In genomic region chr11:66482501-66482900, GRCm38 (mm10) we compare ENCODE assay signal across 16 mouse cellular contexts. TPM values are rescaled to one million over a fixed set of nuclear protein-coding genes. Genes with fewer than 3 reads are reported as not detected.
DNase-seq lines count a peak whose midpoint lies in the region; ATAC-seq and TF ChIP-seq lines count a peak whose summit lies in the region.
"Had no signal": no experiment of that assay in that cellular context is flagged by ENCODE, and none has a peak within 500 bp of the region (broad histone marks: within the 10 kb centered on the region; RNA-seq: fewer than 3 reads in every experiment).

No protein-coding gene starts in this region.

- TF ChIP-seq CTCF in layer of hippocampus, adult 2 months (conservative IDR thresholded peaks at IDR 0.05) = no peak
- TF ChIP-seq CTCF in brain, embryonic 14.5 days (IDR thresholded peaks at IDR 0.05; ENCODE audit: borderline replicate concordance, extremely low read depth, insufficient read depth, insufficient read length) = no peak
- TF ChIP-seq CTCF in liver, postnatal 0 days (IDR thresholded peaks at IDR 0.05; ENCODE audit: low read depth) = no peak

- H3K27me3 ChIP-seq in forebrain, embryonic 14.5 days (replicated peaks; ENCODE audit: control insufficient read depth, insufficient read depth, low read length) = no peaks in the 10 kb centered on the region
- H3K27me3 ChIP-seq in forebrain, embryonic 13.5 days = no peaks in the 10 kb centered on the region
- H3K27me3 ChIP-seq in liver, postnatal 0 days (ENCODE audit: insufficient read depth, low read length) = no peaks in the 10 kb centered on the region
- H3K27me3 ChIP-seq: heart, embryonic 12.5 days; liver, embryonic 15.5 days; midbrain, embryonic 12.5 days; neural tube, embryonic 12.5 days had no signal

- H3K36me3 ChIP-seq in forebrain, embryonic 14.5 days (ENCODE audit: control insufficient read depth, insufficient read depth, low read length) = no peaks in the 10 kb centered on the region
- H3K36me3 ChIP-seq in forebrain, embryonic 13.5 days (ENCODE audit: poor library complexity, severe bottlenecking) = no peaks in the 10 kb centered on the region
- no peaks in the 10 kb centered on the region for H3K36me3 ChIP-seq in liver, postnatal 0 days (replicated peaks; ENCODE audit: insufficient read depth, low read length)
- H3K36me3 ChIP-seq: heart, embryonic 12.5 days; liver, embryonic 15.5 days; midbrain, embryonic 12.5 days; neural tube, embryonic 12.5 days had no signal

- no peak overlapping the region for H3K9ac ChIP-seq in forebrain, embryonic 14.5 days (ENCODE audit: low read length)
- H3K9ac ChIP-seq in forebrain, embryonic 13.5 days = no peak overlapping the region
- H3K9ac ChIP-seq in liver, postnatal 0 days (replicated peaks) = no peak overlapping the region
- H3K9ac ChIP-seq: heart, embryonic 12.5 days; liver, embryonic 15.5 days; midbrain, embryonic 12.5 days; neural tube, embryonic 12.5 days had no signal

- no peak for TF ChIP-seq EP300 in liver, postnatal 0 days (IDR thresholded peaks at IDR 0.05; ENCODE audit: low read depth)

- no peak overlapping the region for H3K27ac ChIP-seq in forebrain, embryonic 14.5 days (ENCODE audit: low read depth, low read length)
- H3K27ac ChIP-seq in forebrain, embryonic 13.5 days = no peak overlapping the region
- H3K27ac ChIP-seq in layer of hippocampus, adult 2 months = peak overlapping the region; percentile 23; the same call in 1 of the 2 replicates
- H3K27ac ChIP-seq in liver, postnatal 0 days (ENCODE audit: low read depth) = no peak overlapping the region
- H3K27ac ChIP-seq: liver, embryonic 15.5 days; midbrain, embryonic 12.5 days; neural tube, embryonic 12.5 days had no signal

- H3K4me3 ChIP-seq in forebrain, embryonic 14.5 days (ENCODE audit: low read depth, low read length) = no peak overlapping the region
- H3K4me3 ChIP-seq in forebrain, embryonic 13.5 days = no peak overlapping the region
- no peak overlapping the region for H3K4me3 ChIP-seq in layer of hippocampus, adult 2 months
- H3K4me3 ChIP-seq in liver, postnatal 0 days (ENCODE audit: low read depth, low read length) = no peak overlapping the region
- H3K4me3 ChIP-seq: heart, embryonic 12.5 days; liver, embryonic 15.5 days; midbrain, embryonic 12.5 days; neural tube, embryonic 12.5 days had no signal

- no peaks in the 10 kb centered on the region for H3K9me3 ChIP-seq in forebrain, embryonic 14.5 days (replicated peaks; ENCODE audit: control insufficient read depth, low read length)
- H3K9me3 ChIP-seq in forebrain, embryonic 13.5 days (replicated peaks) = no peaks in the 10 kb centered on the region
- no peaks in the 10 kb centered on the region for H3K9me3 ChIP-seq in liver, postnatal 0 days (ENCODE audit: low read length)
- H3K9me3 ChIP-seq: heart, embryonic 12.5 days; liver, embryonic 15.5 days; midbrain, embryonic 12.5 days; neural tube, embryonic 12.5 days had no signal

- no peak for ATAC-seq in forebrain, embryonic 14.5 days
- ATAC-seq in forebrain, embryonic 13.5 days = no peak
- ATAC-seq in liver, postnatal 0 days = no peak

- 65% methylated on average over 6 of the region's 6 CpGs for WGBS in forebrain, embryonic 14.5 days
- WGBS in forebrain, embryonic 13.5 days = 78% methylated on average over 6 of the region's 6 CpGs
- 67% methylated on average over 6 of the region's 6 CpGs for WGBS in liver, postnatal 0 days (ENCODE audit: insufficient replicate concordance)

- H3K4me1 ChIP-seq in forebrain, embryonic 14.5 days (ENCODE audit: control insufficient read depth, insufficient read depth, low read length) = no peaks in the 10 kb centered on the region
- no peaks in the 10 kb centered on the region for H3K4me1 ChIP-seq in forebrain, embryonic 13.5 days
- H3K4me1 ChIP-seq in liver, postnatal 0 days (ENCODE audit: insufficient read depth) = no peaks in the 10 kb centered on the region
- H3K4me1 ChIP-seq: liver, embryonic 15.5 days; midbrain, embryonic 12.5 days; neural tube, embryonic 12.5 days had no signal

- no peak for TF ChIP-seq POLR2A in brain, embryonic 14.5 days (IDR thresholded peaks at IDR 0.05; ENCODE audit: borderline replicate concordance, extremely low read depth, insufficient read depth, insufficient read length, poor library complexity, severe bottlenecking)

- DNase-seq in forebrain, embryonic 14.5 days (ENCODE audit: low spot score) = peak; percentile 32
- DNase-seq in layer of hippocampus, adult 2 months (ENCODE audit: low spot score in 2 of 2) = peak in 1 of 2 experiments; percentile 48
- DNase-seq in layer of hippocampus, adult 9-10 months (ENCODE audit: low spot score) = no peak
- peak; percentile 59 for DNase-seq in brain, embryonic 14.5 days (ENCODE audit: low read depth)
- DNase-seq in left cerebral cortex, adult 9 months (ENCODE audit: low spot score in 2 of 2) = peak; percentile 8 to 25
- DNase-seq in retina, embryonic 14.5 days (ENCODE audit: low spot score) = no peak
- no peak for DNase-seq in liver, postnatal 0 days
- DNase-seq: adrenal gland, postnatal 14 days; cerebellum, adult 11-12 months; kidney, adult 8-10 months; thymus, postnatal 14 days had no signal

- no peak overlapping the region for H3K4me2 ChIP-seq in forebrain, embryonic 14.5 days (ENCODE audit: low read length)
- H3K4me2 ChIP-seq in forebrain, embryonic 13.5 days = no peak overlapping the region
- H3K4me2 ChIP-seq in liver, postnatal 0 days (ENCODE audit: low read depth, low read length) = no peak overlapping the region
- H3K4me2 ChIP-seq: heart, embryonic 12.5 days; liver, embryonic 15.5 days; midbrain, embryonic 12.5 days; neural tube, embryonic 12.5 days had no signal

RNA-seq across cellular contexts. Expression of gene Shisa6, which starts 43.3 kb away (rescaled TPM):
- 1.7 and 2.0 TPM in 2 replicates for polyA plus RNA-seq in forebrain, embryonic 14.5 days (2014; fragmentation: Nextera tagmentation; extraction: Ambion mirVana)
- polyA plus RNA-seq in forebrain, embryonic 13.5 days (2015; fragmentation: Nextera tagmentation; extraction: Ambion mirVana) = 1.5 and 1.7 TPM in 2 replicates
- 100 to 1,000 TPM; 193 to 194 TPM for total RNA-seq in layer of hippocampus, adult 2 months (2021)
- 5.1 and 10.7 TPM in 2 replicates for polyA plus RNA-seq in brain, embryonic 14.5 days (2012; rRNA removed)
- polyA plus RNA-seq in liver, postnatal 0 days (2015; fragmentation: Nextera tagmentation; extraction: Ambion mirVana) = not detected in 2 replicates
- polyA plus RNA-seq: liver, embryonic 15.5 days had no signal

Comparison
In these comparisons a context has a peak if more than half of its experiments do, and no peak if none do; other contexts are left out.
1. DNase-seq: peak in forebrain, embryonic 14.5 days (single experiment), brain, embryonic 14.5 days (single experiment) and left cerebral cortex, adult 9 months (2 of 2); none in layer of hippocampus, adult 9-10 months (single experiment), retina, embryonic 14.5 days (single experiment) and liver, postnatal 0 days (single experiment).